Mouse (Mus musculus) embryonic facial prominence, embryonic 15.5 days (tissue): Measurements from ENCODE around the gene Ptprd. TPM values are rescaled to one million over a fixed set of nuclear protein-coding genes. Genes with fewer than 3 reads are reported as not detected.

Source experiments
- ATAC-seq: fragments of 200-750 bp; cut with Nextera tagmentation; 2 replicates; pipeline ENCODE4 v1.8.0; 2017; ENCODE audit warnings: low read depth, moderate TSS enrichment; ENCODE audit not compliant: insufficient number of reproducible peaks, low FRiP score, low TSS enrichment
- H3K27ac ChIP-seq: fragments of 300-500 bp; sonication (generic); replicated peaks from 2 replicates; pipeline ENCODE4 v1.5.1; 2015; ENCODE audit warnings: mild to moderate bottlenecking, inconsistent platforms
- H3K27me3 ChIP-seq: fragments of 300-500 bp; sonication (generic); 2 replicates; pipeline ENCODE4 v1.6.1; 2015; ENCODE audit warnings: inconsistent platforms
- H3K36me3 ChIP-seq: fragments of 300-500 bp; sonication (generic); 2 replicates; pipeline ENCODE4 v1.6.1; 2015; ENCODE audit warnings: mild to moderate bottlenecking, inconsistent platforms
- H3K4me1 ChIP-seq: fragments of 300-500 bp; sonication (generic); 2 replicates; pipeline ENCODE4 v1.6.1; 2015; ENCODE audit warnings: inconsistent platforms
- H3K4me2 ChIP-seq: fragments of 300-500 bp; sonication (generic); replicated peaks from 2 replicates; pipeline ENCODE4 v1.6.1; 2015; ENCODE audit warnings: mild to moderate bottlenecking, inconsistent platforms
- H3K4me3 ChIP-seq: fragments of 300-500 bp; sonication (generic); replicated peaks from 2 replicates; pipeline ENCODE4 v1.5.1; 2015; ENCODE audit warnings: mild to moderate bottlenecking, inconsistent platforms
- H3K9ac ChIP-seq: fragments of 300-500 bp; sonication (generic); 2 replicates; pipeline ENCODE4 v1.6.1; 2015; ENCODE audit warnings: inconsistent platforms
- H3K9me3 ChIP-seq: fragments of 300-500 bp; sonication (generic); replicated peaks from 2 replicates; pipeline ENCODE4 v1.6.1; 2016; ENCODE audit warnings: inconsistent platforms
- WGBS: fragments of 180-500 bp; shearing (Covaris S2); methylation state at CpG from one replicate; pipeline ENCODE4 v1.1.7; 2015; 5-methylcytosine and 5-hydroxymethylcytosine counted together
- polyA plus RNA-seq: library from polyadenylated mRNA; unstranded; fragments of >200 nt; fragmentation: Nextera tagmentation; extraction: Ambion mirVana; gene quantifications from 2 replicates; pipeline ENCODE4 v1.2.1, GENCODE M21; 2015

Ptprd gene
- polyA plus RNA-seq = 33.9 and 34.5 TPM in 2 replicates

GRCm38 (mm10) chr4:78211529-78212494, at the start of gene Ptprd:
TSS of gene Ptprd (minus strand) at chr4:78211961.
- Histone ChIP-seq H3K27me3 (peaks cover 34% of the 10 kb centered on the region), H3K4me3 (peak within 1 kb of the TSS; percentile 54), H3K27ac (no peak within 1 kb of the TSS), H3K4me2 (peak within 1 kb of the TSS; percentile 92), H3K36me3 (no peaks in the 10 kb centered on the region), H3K9me3 (no peaks in the 10 kb centered on the region), H3K4me1 (peaks cover 6% of the 10 kb centered on the region; the same call in 1 of the 2 replicates), H3K9ac (no peak within 1 kb of the TSS; the same call in 1 of the 2 replicates)
- WGBS = under 1% methylated on average over 63 of the region's 86 CpGs
- peak; percentile 75 for ATAC-seq

GRCm38 (mm10) chr4:78235820-78236219, 24.1 kb upstream of the Ptprd start:
- H3K27ac ChIP-seq = no peak overlapping the region
- no peak for ATAC-seq
- H3K4me3 ChIP-seq = no peak overlapping the region
- H3K4me2 ChIP-seq = no peak overlapping the region
- H3K36me3 ChIP-seq = no peaks in the 10 kb centered on the region
- 78% methylated on average over 2 of the region's 2 CpGs for WGBS
- H3K9me3 ChIP-seq = no peaks in the 10 kb centered on the region
- H3K4me1 ChIP-seq = no peaks in the 10 kb centered on the region
- H3K27me3 ChIP-seq = no peaks in the 10 kb centered on the region
- no peak overlapping the region for H3K9ac ChIP-seq

GRCm38 (mm10) chr4:78235316-78235715, 23.6 kb upstream of the Ptprd start:
- H3K9me3 ChIP-seq = no peaks in the 10 kb centered on the region
- no peak overlapping the region for H3K4me2 ChIP-seq
- WGBS = 51% methylated on average over 2 of the region's 2 CpGs
- H3K36me3 ChIP-seq = no peaks in the 10 kb centered on the region
- ATAC-seq = no peak
- H3K4me1 ChIP-seq = no peaks in the 10 kb centered on the region
- H3K27me3 ChIP-seq = no peaks in the 10 kb centered on the region
- H3K4me3 ChIP-seq = no peak overlapping the region
- no peak overlapping the region for H3K27ac ChIP-seq
- no peak overlapping the region for H3K9ac ChIP-seq

- H3K9ac ChIP-seq = no peak overlapping the region
- no peaks in the 10 kb centered on the region for H3K27me3 ChIP-seq
- H3K4me1 ChIP-seq = no peaks in the 10 kb centered on the region
- H3K27ac ChIP-seq = no peak overlapping the region
- no peaks in the 10 kb centered on the region for H3K9me3 ChIP-seq
- H3K4me2 ChIP-seq = no peak overlapping the region
- 81% methylated on average over 1 of the region's 1 CpGs for WGBS
- H3K36me3 ChIP-seq = no peaks in the 10 kb centered on the region
- no peak overlapping the region for H3K4me3 ChIP-seq
- ATAC-seq = no peak
These were observed 22.9 kb upstream of the Ptprd start for GRCm38 (mm10) chr4:78234681-78235080.

GRCm38 (mm10) chr4:78213949-78214348, 2.2 kb upstream of the Ptprd start:
- WGBS = 63% methylated on average over 4 of the region's 4 CpGs
- no peaks in the 10 kb centered on the region for H3K9me3 ChIP-seq
- no peak overlapping the region for H3K27ac ChIP-seq
- ATAC-seq = no peak
- H3K9ac ChIP-seq = no peak overlapping the region
- H3K4me3 ChIP-seq = no peak overlapping the region
- H3K27me3 ChIP-seq = peaks cover 34% of the 10 kb centered on the region
- H3K4me2 ChIP-seq = no peak overlapping the region
- H3K36me3 ChIP-seq = no peaks in the 10 kb centered on the region
- H3K4me1 ChIP-seq = peaks cover 6% of the 10 kb centered on the region; the same call in 1 of the 2 replicates

- 71% methylated on average over 4 of the region's 4 CpGs for WGBS
- H3K27me3 ChIP-seq = peaks cover 34% of the 10 kb centered on the region
- H3K4me3 ChIP-seq = no peak overlapping the region
- no peaks in the 10 kb centered on the region for H3K36me3 ChIP-seq
- H3K27ac ChIP-seq = no peak overlapping the region
- H3K9me3 ChIP-seq = no peaks in the 10 kb centered on the region
- ATAC-seq = no peak
- no peak overlapping the region for H3K4me2 ChIP-seq
- H3K9ac ChIP-seq = no peak overlapping the region
- peaks cover 6% of the 10 kb centered on the region; the same call in 1 of the 2 replicates for H3K4me1 ChIP-seq
These were observed 1.2 kb upstream of the Ptprd start for GRCm38 (mm10) chr4:78212941-78213340.

GRCm38 (mm10) chr4:78210878-78211528, 758 bp downstream of the Ptprd start:
- Histone ChIP-seq H3K27ac (no peak overlapping the region), H3K9me3 (no peaks in the 10 kb centered on the region), H3K36me3 (no peaks in the 10 kb centered on the region), H3K4me2 (peak overlapping the region; percentile 92), H3K4me1 (peaks cover 6% of the 10 kb centered on the region; the same call in 1 of the 2 replicates), H3K27me3 (peaks cover 34% of the 10 kb centered on the region), H3K9ac (no peak overlapping the region), H3K4me3 (peak overlapping the region; percentile 54)
- 27% methylated on average over 9 of the region's 9 CpGs for WGBS
- ATAC-seq = no peak

- Histone ChIP-seq H3K27ac (no peak overlapping the region), H3K36me3 (no peaks in the 10 kb centered on the region), H3K9ac (no peak overlapping the region), H3K9me3 (no peaks in the 10 kb centered on the region), H3K27me3 (no peaks in the 10 kb centered on the region), H3K4me3 (no peak overlapping the region), H3K4me1 (no peaks in the 10 kb centered on the region), H3K4me2 (no peak overlapping the region)
- 48% methylated on average over 3 of the region's 3 CpGs for WGBS
- ATAC-seq = no peak
These were observed 6.7 kb downstream of the Ptprd start for GRCm38 (mm10) chr4:78205018-78205417.

- Histone ChIP-seq H3K27ac (no peak overlapping the region), H3K27me3 (no peaks in the 10 kb centered on the region), H3K4me3 (no peak overlapping the region), H3K9ac (no peak overlapping the region), H3K36me3 (no peaks in the 10 kb centered on the region), H3K4me1 (no peaks in the 10 kb centered on the region), H3K9me3 (no peaks in the 10 kb centered on the region), H3K4me2 (no peak overlapping the region)
- 63% methylated on average over 1 of the region's 1 CpGs for WGBS
- ATAC-seq = no peak
These were observed 43.3 kb downstream of the Ptprd start for GRCm38 (mm10) chr4:78168447-78168846.

- no peak overlapping the region for H3K4me3 ChIP-seq
- 85% methylated on average over 3 of the region's 3 CpGs for WGBS
- H3K27ac ChIP-seq = no peak overlapping the region
- no peak for ATAC-seq
- no peaks in the 10 kb centered on the region for H3K36me3 ChIP-seq
- no peak overlapping the region for H3K4me2 ChIP-seq
- no peaks in the 10 kb centered on the region for H3K4me1 ChIP-seq
- no peaks in the 10 kb centered on the region for H3K27me3 ChIP-seq
- no peaks in the 10 kb centered on the region for H3K9me3 ChIP-seq
- H3K9ac ChIP-seq = no peak overlapping the region
These were observed 51.3 kb downstream of the Ptprd start for GRCm38 (mm10) chr4:78160451-78160850.

- no peak for ATAC-seq
- H3K27ac ChIP-seq = no peak overlapping the region
- no peaks in the 10 kb centered on the region for H3K36me3 ChIP-seq
- no peak overlapping the region for H3K4me2 ChIP-seq
- H3K9me3 ChIP-seq = no peaks in the 10 kb centered on the region
- no peak overlapping the region for H3K4me3 ChIP-seq
- H3K4me1 ChIP-seq = no peaks in the 10 kb centered on the region
- H3K9ac ChIP-seq = no peak overlapping the region
- H3K27me3 ChIP-seq = no peaks in the 10 kb centered on the region
- 29% methylated on average over 1 of the region's 1 CpGs for WGBS
These were observed 61.2 kb downstream of the Ptprd start for GRCm38 (mm10) chr4:78150561-78150960.
